Mouse (Mus musculus): ENCODE measurements around the gene Pip4k2a. TPM values are rescaled to one million over a fixed set of nuclear protein-coding genes. Genes with fewer than 3 reads are reported as not detected.

Pip4k2a gene
- polyA plus RNA-seq, 1 experiment = 39.5 TPM

DNA sequence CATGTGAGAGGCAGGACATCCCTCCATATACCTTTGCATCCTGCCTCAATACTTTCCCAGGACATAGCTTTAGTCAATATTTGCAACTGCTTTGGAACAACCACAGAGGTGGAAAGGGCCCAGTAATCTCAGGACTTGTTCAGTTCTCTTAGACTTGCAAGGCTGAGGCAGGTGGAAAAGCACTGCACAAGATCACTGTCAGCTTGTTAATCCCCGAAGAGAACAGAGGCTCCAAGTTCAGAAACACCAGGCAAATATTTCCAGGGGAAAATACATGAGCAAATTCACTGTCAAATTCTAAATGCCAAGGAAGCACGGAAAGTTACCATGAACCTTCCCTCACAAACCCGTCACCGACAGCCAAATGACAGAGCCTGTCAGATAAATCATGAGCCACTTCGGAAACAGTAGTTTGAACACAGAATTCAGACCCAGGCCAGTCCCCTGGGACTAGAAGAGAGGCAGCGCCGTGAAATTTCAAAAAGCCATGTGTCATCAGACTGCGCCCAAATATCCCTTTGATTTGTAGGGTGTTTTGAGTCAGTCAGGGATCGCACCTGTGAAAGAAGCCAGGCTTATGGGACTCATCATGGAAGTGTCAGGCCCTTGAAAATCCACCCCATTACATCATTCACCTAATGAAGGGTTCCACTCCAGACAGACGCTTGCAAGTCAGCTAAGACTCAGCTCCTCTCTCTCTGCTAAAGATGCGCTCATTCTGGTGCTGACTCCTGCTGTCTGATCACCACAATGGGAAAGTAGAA is 184.1 kb downstream of the Pip4k2a start:
- no peaks in the 10 kb centered on the region for H3K4me1 ChIP-seq
- TF ChIP-seq GATA1 (IDR thresholded peaks at IDR 0.05; ENCODE audit: borderline replicate concordance, low read length) (no peak), FLI1 (IDR thresholded peaks at IDR 0.05; ENCODE audit: low read length) (no peak)
- no peaks in the 10 kb centered on the region for H3K9me3 ChIP-seq
- H3K4me3 ChIP-seq (replicated peaks) = no peak overlapping the region
- H3K27me3 ChIP-seq (replicated peaks) = peaks cover 27% of the 10 kb centered on the region
- H3K36me3 ChIP-seq (replicated peaks; ENCODE audit: low read length) = no peaks in the 10 kb centered on the region

DNA sequence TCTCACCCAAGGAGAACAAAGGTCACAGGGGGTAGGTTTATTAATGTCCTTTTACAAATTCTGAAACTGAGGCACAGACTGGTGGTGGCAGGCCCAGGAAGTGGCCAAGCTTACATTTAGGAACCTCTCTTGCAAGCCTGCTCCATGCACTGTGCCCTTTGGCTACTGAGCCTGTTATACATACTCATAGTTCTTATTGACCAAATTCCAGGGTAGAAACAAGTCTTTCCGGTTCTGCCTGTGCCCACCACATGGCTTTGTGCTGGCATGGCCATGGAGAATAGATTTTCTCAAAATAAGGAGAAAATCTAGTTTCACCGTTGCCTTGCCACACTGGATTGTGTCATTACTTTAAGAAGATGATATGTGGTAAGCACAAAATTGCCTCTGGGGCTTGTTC is 190.0 kb downstream of the Pip4k2a start:
- no peak for TF ChIP-seq GATA1 (IDR thresholded peaks at IDR 0.05; ENCODE audit: borderline replicate concordance, low read length)
- no peak for TF ChIP-seq FLI1 (IDR thresholded peaks at IDR 0.05; ENCODE audit: low read length)
- no peaks in the 10 kb centered on the region for H3K4me1 ChIP-seq
- peaks cover 35% of the 10 kb centered on the region for H3K27me3 ChIP-seq (replicated peaks)
- no peaks in the 10 kb centered on the region for H3K36me3 ChIP-seq (replicated peaks; ENCODE audit: low read length)
- H3K9me3 ChIP-seq = 0 out of 2 replicates have a peak, but pooled peaks cover 5% of the 10 kb centered on the region
- no peak overlapping the region for H3K4me3 ChIP-seq (replicated peaks)

DNA sequence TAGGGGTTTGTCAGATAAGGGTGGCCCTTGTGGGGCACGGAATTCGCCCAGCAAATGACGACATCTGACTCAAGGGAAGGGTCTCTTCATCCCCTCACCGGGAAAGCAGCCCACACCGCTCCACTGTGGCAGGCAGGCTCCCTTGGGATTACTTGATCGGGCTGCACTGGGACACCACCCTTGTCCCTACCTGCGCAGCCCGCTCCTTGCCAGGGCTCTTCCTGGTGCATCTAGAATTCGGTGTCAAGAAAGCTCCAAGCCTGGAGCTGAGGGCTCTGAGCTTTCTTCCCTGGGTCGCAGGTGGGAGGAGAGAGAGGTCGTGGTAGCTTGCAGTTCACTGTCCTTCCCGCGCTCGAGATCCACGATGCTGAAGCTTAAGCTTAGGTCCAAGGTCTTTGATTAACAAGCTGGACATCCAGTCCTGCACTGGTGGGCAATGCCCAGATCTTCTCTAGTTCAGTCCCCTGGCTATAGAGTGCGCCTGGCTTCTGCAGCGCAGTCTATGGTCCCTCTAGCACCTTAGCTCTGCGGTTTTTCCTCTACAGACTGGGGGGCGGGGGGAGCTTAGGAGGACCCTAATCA is 196.6 kb downstream of the Pip4k2a start:
- H3K36me3 ChIP-seq (replicated peaks; ENCODE audit: low read length) = no peaks in the 10 kb centered on the region
- peaks cover 26% of the 10 kb centered on the region for H3K4me1 ChIP-seq
- peaks cover 83% of the 10 kb centered on the region for H3K27me3 ChIP-seq (replicated peaks)
- H3K9me3 ChIP-seq = 0 out of 2 replicates have a peak, but pooled peaks cover 8% of the 10 kb centered on the region
- TF ChIP-seq GATA1 (IDR thresholded peaks at IDR 0.05; ENCODE audit: borderline replicate concordance, low read length) (no peak), FLI1 (IDR thresholded peaks at IDR 0.05; ENCODE audit: low read length) (no peak)
- peak overlapping the region; percentile 17 for H3K4me3 ChIP-seq (replicated peaks)

DNA sequence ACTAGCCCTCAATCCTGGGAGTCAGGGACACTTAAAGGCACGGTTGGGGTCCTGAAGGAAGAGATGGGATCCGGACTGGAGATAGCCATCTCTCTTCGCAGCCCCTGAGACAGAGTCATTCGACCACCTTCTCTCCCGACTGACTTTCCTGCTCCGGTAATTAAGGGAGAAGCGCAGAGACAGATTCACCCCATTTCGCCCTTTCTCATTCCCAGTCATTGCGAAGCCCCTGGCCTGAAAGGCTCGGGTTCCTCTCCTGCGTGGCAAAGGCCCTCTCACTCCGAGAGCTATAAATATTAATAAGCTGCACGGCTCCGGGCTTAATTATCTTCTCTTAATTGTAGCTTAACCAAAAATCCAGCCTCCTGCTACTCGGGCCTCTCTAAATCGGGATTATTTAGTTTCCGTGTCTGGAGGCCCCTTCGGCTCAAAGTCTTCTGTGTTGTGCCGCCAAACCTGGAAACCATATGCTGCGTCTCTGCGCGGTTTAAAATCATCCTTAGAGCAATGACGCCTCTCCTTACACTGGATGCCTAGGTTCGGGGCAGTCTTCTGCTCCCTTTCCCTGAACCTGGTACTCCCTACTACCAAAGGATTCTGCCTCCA is 197.2 kb downstream of the Pip4k2a start:
- Histone ChIP-seq H3K4me3 (replicated peaks) (peak overlapping the region; percentile 89), H3K27me3 (replicated peaks) (peaks cover 82% of the 10 kb centered on the region), H3K4me1 (peaks cover 26% of the 10 kb centered on the region), H3K36me3 (replicated peaks; ENCODE audit: low read length) (no peaks in the 10 kb centered on the region), H3K9me3 (0 out of 2 replicates have a peak, but pooled peaks cover 8% of the 10 kb centered on the region)
- TF ChIP-seq FLI1 (IDR thresholded peaks at IDR 0.05; ENCODE audit: low read length) (no peak), GATA1 (IDR thresholded peaks at IDR 0.05; ENCODE audit: borderline replicate concordance, low read length) (no peak)

DNA sequence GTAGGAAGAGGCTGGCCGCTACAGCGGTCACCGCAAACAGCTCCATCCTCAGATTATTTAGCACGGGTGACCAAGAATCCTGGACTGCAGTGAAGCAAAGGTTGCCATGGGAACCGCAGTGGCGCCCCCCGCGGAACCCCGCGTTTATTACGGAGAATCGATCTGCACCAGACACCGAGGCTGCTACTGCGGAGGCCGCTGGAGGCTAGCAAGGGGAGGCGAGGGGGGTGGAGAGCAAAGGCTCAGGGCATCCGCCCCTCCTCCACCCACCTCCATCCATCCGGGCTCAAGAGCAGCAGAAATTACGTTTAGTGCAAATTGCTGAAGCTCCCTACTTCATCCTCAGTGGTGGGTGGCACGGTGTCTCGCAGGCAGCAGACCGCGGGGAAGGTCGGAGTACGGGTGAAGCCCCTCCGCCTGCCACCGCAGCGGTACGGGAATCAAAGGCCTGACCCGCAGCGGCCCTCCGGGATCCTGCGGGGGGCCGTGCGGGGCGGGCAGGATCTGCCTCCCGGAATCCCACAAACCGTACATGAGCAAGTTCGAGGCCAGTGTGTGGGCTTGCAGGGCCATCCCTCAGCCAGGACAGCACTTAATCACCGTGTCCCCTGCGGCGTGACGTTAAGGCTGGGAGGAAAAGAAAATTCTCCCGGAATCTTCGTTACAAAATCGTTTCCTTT is 197.8 kb downstream of the Pip4k2a start:
- H3K36me3 ChIP-seq (replicated peaks; ENCODE audit: low read length) = no peaks in the 10 kb centered on the region
- peak overlapping the region; percentile 89 for H3K4me3 ChIP-seq (replicated peaks)
- TF ChIP-seq FLI1 (IDR thresholded peaks at IDR 0.05; ENCODE audit: low read length) (no peak), GATA1 (IDR thresholded peaks at IDR 0.05; ENCODE audit: borderline replicate concordance, low read length) (no peak)
- H3K27me3 ChIP-seq (replicated peaks) = peaks cover 84% of the 10 kb centered on the region
- 0 out of 2 replicates have a peak, but pooled peaks cover 4% of the 10 kb centered on the region for H3K9me3 ChIP-seq
- peaks cover 26% of the 10 kb centered on the region for H3K4me1 ChIP-seq

DNA sequence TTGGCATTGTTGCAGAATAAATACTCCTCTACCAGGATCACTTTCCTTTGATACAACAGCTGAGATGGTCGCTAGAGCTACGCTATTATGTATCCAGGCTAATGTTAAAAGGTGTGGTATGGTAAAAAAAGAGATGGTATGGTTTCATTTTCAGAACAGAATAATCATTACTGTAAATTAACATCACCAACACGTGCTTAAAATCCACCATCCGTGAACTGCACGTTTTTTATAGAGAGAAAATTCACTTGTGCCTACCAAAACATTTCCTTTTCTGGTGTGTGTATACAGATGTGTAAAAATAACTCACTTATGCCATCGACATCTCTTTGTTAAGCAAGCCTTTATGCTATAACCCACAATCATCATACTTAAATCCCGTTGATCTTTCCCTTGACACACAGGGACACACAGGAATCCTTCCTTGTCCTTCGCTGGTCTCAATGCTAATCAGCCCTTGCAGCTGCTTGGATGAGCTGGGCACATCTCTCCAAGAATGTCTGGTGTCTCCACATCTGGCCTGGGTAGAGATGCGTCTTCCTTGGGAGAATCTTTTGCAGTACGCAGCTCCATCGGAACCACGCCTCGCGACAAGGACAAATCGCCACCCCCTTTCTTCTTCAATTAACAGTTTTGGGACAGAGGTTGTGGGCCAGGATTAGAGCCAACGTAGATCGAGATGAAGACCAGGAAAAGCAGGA is 198.5 kb downstream of the Pip4k2a start:
- Histone ChIP-seq H3K9me3 (0 out of 2 replicates have a peak, but pooled peaks cover 4% of the 10 kb centered on the region), H3K36me3 (replicated peaks; ENCODE audit: low read length) (no peaks in the 10 kb centered on the region), H3K4me3 (replicated peaks) (peak overlapping the region; percentile 89), H3K4me1 (peaks cover 26% of the 10 kb centered on the region), H3K27me3 (replicated peaks) (peaks cover 85% of the 10 kb centered on the region)
- TF ChIP-seq FLI1 (IDR thresholded peaks at IDR 0.05; ENCODE audit: low read length) (no peak), GATA1 (IDR thresholded peaks at IDR 0.05; ENCODE audit: borderline replicate concordance, low read length) (no peak)

DNA sequence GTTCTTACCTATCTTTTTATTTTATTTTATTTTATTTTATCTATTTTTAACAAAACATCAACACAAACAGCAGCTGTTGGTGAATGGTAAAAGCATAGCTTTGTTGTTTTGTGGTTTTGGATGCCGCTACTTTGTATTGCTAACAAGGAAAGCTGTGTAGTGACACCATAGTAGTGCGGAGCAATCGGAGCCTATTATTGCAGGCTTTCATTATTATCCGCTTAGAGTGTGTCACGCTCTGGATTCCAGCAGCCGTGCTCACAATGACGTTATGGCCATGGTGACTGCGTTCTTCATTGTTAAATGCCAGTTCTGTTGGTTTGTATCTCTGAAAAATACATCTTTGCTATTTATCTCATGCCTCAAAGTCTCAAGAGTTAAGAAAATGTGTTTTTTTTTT is 200.2 kb downstream of the Pip4k2a start:
- no peak for TF ChIP-seq FLI1 (IDR thresholded peaks at IDR 0.05; ENCODE audit: low read length)
- TF ChIP-seq GATA1 (IDR thresholded peaks at IDR 0.05; ENCODE audit: borderline replicate concordance, low read length) = no peak
- H3K4me3 ChIP-seq (replicated peaks) = no peak overlapping the region
- H3K36me3 ChIP-seq (replicated peaks; ENCODE audit: low read length) = no peaks in the 10 kb centered on the region
- peaks cover 76% of the 10 kb centered on the region for H3K27me3 ChIP-seq (replicated peaks)
- 0 out of 2 replicates have a peak, but pooled peaks cover 1% of the 10 kb centered on the region for H3K9me3 ChIP-seq
- H3K4me1 ChIP-seq = peaks cover 26% of the 10 kb centered on the region

DNA sequence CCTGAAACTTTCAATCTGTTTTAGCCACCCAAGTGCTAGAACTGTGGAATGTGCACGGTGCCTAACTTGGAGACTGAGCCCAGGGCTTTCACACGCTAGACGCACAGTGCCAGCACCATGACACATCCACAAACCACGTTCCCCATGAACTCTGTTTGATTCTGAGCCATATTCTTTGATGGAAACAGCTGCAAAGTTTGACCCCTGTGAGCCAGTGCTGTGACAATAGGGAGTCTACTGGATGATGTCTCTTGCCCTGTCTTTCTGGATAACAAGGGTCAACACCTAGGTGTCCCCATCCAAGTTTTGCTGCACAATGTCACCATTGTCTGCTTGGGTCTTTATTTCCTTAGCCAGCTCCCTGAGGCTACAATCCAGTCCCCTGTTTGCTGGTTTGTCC is 203.7 kb downstream of the Pip4k2a start:
- Histone ChIP-seq H3K36me3 (replicated peaks; ENCODE audit: low read length) (no peaks in the 10 kb centered on the region), H3K4me1 (peaks cover 3% of the 10 kb centered on the region), H3K27me3 (replicated peaks) (peaks cover 42% of the 10 kb centered on the region), H3K9me3 (no peaks in the 10 kb centered on the region), H3K4me3 (replicated peaks) (no peak overlapping the region)
- TF ChIP-seq GATA1 (IDR thresholded peaks at IDR 0.05; ENCODE audit: borderline replicate concordance, low read length) (no peak), FLI1 (IDR thresholded peaks at IDR 0.05; ENCODE audit: low read length) (no peak)

Other genes starting within 250 kb of the Pip4k2a start
- 0.43 TPM in 1 of 2 replicates, not detected in the other for gene 4930426L09Rik, start 217 bp upstream of the Pip4k2a start, polyA plus RNA-seq (2012; ENCODE audit: insufficient read depth, low replicate concordance)
- gene Armc3, start 201.2 kb upstream of the Pip4k2a start, polyA plus RNA-seq (2012; ENCODE audit: insufficient read depth, low replicate concordance) = not detected in 2 replicates

All from megakaryocyte, embryonic 14.5 days (primary cell).